ENCODE assay signal across 40 mouse cellular contexts in the genomic region with DNA sequence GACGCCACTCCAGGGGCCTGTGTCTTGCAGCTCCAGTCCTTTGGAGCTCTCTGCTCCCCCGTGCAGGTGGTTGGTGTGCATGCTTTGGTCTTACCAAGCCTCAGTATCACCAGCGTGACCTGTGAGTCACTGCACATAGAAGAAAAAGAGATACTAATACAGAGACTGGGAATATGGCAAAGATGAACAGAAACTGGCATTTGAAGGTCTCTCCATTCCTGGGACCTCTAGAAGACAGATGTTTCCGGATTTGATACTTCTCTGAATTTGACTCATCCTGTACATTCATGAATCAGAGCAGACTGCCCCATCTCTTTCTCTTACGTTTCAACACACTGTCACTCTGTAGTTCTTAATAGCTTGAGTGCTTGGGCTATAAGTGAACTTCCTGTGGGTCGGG. TPM values are rescaled to one million over a fixed set of nuclear protein-coding genes. Genes with fewer than 3 reads are reported as not detected.
"Had no signal": no experiment of that assay in that cellular context is flagged by ENCODE, and none has a peak within 500 bp of the region (broad histone marks: within the 10 kb centered on the region; RNA-seq: fewer than 3 reads in every experiment).

No protein-coding gene starts in this region.

- H3K27ac ChIP-seq: heart, embryonic 10.5 days; heart, embryonic 13.5 days; heart, embryonic 15.5 days; hindbrain, embryonic 10.5 days; hindbrain, embryonic 12.5 days; hindbrain, embryonic 13.5 days; hindbrain, embryonic 14.5 days; hindbrain, embryonic 15.5 days; hindbrain, postnatal 0 days; intestine, embryonic 15.5 days; kidney, embryonic 15.5 days; kidney, postnatal 0 days; layer of hippocampus, adult 2 months had no signal

- H3K27me3 ChIP-seq: hindbrain, embryonic 12.5 days; hindbrain, embryonic 13.5 days; hindbrain, embryonic 15.5 days; intestine, embryonic 15.5 days; kidney, embryonic 15.5 days had no signal

- H3K36me3 ChIP-seq: heart, embryonic 10.5 days; heart, embryonic 12.5 days; heart, embryonic 13.5 days; heart, embryonic 15.5 days; hindbrain, embryonic 10.5 days; hindbrain, embryonic 12.5 days; hindbrain, embryonic 13.5 days; hindbrain, embryonic 15.5 days; intestine, embryonic 15.5 days; kidney, embryonic 15.5 days had no signal

- H3K9me3 ChIP-seq: heart, embryonic 10.5 days; heart, embryonic 12.5 days; heart, embryonic 13.5 days; heart, embryonic 15.5 days; hindbrain, embryonic 10.5 days; hindbrain, embryonic 12.5 days; hindbrain, embryonic 13.5 days; hindbrain, embryonic 15.5 days; intestine, embryonic 15.5 days; kidney, embryonic 15.5 days had no signal

- H3K4me1 ChIP-seq: heart, embryonic 10.5 days; heart, embryonic 12.5 days; heart, embryonic 13.5 days; heart, embryonic 15.5 days; hindbrain, embryonic 10.5 days; hindbrain, embryonic 12.5 days; hindbrain, embryonic 13.5 days; hindbrain, embryonic 15.5 days; intestine, embryonic 15.5 days; kidney, embryonic 15.5 days had no signal

- H3K4me3 ChIP-seq: heart, embryonic 10.5 days; heart, embryonic 12.5 days; heart, embryonic 13.5 days; heart, embryonic 15.5 days; hindbrain, embryonic 10.5 days; hindbrain, embryonic 12.5 days; hindbrain, embryonic 13.5 days; hindbrain, embryonic 15.5 days; intestine, embryonic 15.5 days; kidney, embryonic 15.5 days; layer of hippocampus, adult 2 months had no signal

- H3K9ac ChIP-seq: heart, embryonic 12.5 days; heart, embryonic 13.5 days; heart, embryonic 15.5 days; hindbrain, embryonic 12.5 days; hindbrain, embryonic 13.5 days; hindbrain, embryonic 14.5 days; hindbrain, embryonic 15.5 days; intestine, embryonic 15.5 days; kidney, embryonic 15.5 days had no signal

- DNase-seq: heart, postnatal 10 days; heart, postnatal 14 days; heart, postnatal 36 days; heart, postnatal 4 days; kidney, adult 11 months; kidney, adult 18-20 months; kidney, adult 2 months; kidney, adult 8-10 months; kidney, adult 9 months; kidney, postnatal 10 days; kidney, postnatal 14 days; kidney, postnatal 25 days; kidney, postnatal 36 days; kidney, postnatal 4 days; layer of hippocampus, adult 9-11 months; layer of hippocampus, postnatal 36 days had no signal

- H3K4me2 ChIP-seq: heart, embryonic 11.5 days; heart, embryonic 12.5 days; heart, embryonic 13.5 days; heart, embryonic 15.5 days; hindbrain, embryonic 12.5 days; hindbrain, embryonic 13.5 days; hindbrain, embryonic 14.5 days; hindbrain, embryonic 15.5 days; intestine, embryonic 15.5 days; kidney, embryonic 15.5 days had no signal

- ATAC-seq: hindbrain, embryonic 16.5 days; hindbrain, postnatal 0 days; inflammation-experienced regulatory T-cells, adult 6 months; intestine, embryonic 15.5 days; intestine, embryonic 16.5 days; intestine, postnatal 0 days had no signal

RNA-seq across cellular contexts. Expression of gene Aox4, which starts 40.3 kb away (rescaled TPM):
- total RNA-seq: heart, postnatal 10 days; heart, postnatal 14 days; heart, postnatal 25 days; heart, postnatal 36 days; heart, postnatal 4 days had no signal
- polyA plus RNA-seq: heart, postnatal 0 days; hindbrain, embryonic 11.5 days; inflammation-experienced regulatory T-cells, adult 6 months; intestine, postnatal 0 days; large intestine, adult 2 months had no signal

RNA-seq across cellular contexts. Expression of gene Aox3, which starts 57.0 kb away (rescaled TPM):
- total RNA-seq: hematopoietic stem cell, adult 5-6 weeks had no signal
- polyA plus RNA-seq: heart, embryonic 10.5 days; heart, embryonic 11.5 days; heart, embryonic 12.5 days; hindbrain, embryonic 11.5 days; hindbrain, embryonic 12.5 days; inflammation-experienced regulatory T-cells, adult 6 months; large intestine, adult 2 months had no signal
